Mouse (Mus musculus) limb, embryonic 11.5 days (tissue): ENCODE results near the gene Incenp. TPM values are rescaled to one million over a fixed set of nuclear protein-coding genes. Genes with fewer than 3 reads are reported as not detected.
"Not testable (repeated sequence)": the region's sequence is repeated elsewhere in the genome, so short reads cannot be mapped to it uniquely, and the experiment has no call there.

Source experiments
- ATAC-seq: fragments of 200-750 bp; cut with Nextera tagmentation; 2 replicates; pipeline ENCODE4 v1.8.0; 2017; ENCODE audit warnings: low read depth; ENCODE audit not compliant: insufficient number of reproducible peaks, low FRiP score, low TSS enrichment
- DNase-seq: peaks from one replicate; pipeline ENCODE4 v3.0.0-alpha.2; 2015; ENCODE audit warnings: low spot score
- H3K27ac ChIP-seq: fragments of 300-500 bp; sonication (generic); replicated peaks from 2 replicates; pipeline ENCODE4 v1.5.1; 2014; ENCODE audit warnings: low read depth, mild to moderate bottlenecking, low read length
- H3K27me3 ChIP-seq: fragments of 300-500 bp; sonication (generic); 2 replicates; pipeline ENCODE4 v1.6.1; 2014; ENCODE audit warnings: mild to moderate bottlenecking, low read length, mixed read lengths; ENCODE audit not compliant: control insufficient read depth, insufficient read depth
- H3K36me3 ChIP-seq: fragments of 300-500 bp; sonication (generic); 2 replicates; pipeline ENCODE4 v1.6.1; 2014; ENCODE audit warnings: mild to moderate bottlenecking, low read length, moderate library complexity, mixed read lengths; ENCODE audit not compliant: control insufficient read depth, insufficient read depth
- H3K4me1 ChIP-seq: fragments of 300-500 bp; sonication (generic); 2 replicates; pipeline ENCODE4 v1.6.1; 2014; ENCODE audit warnings: low read length, mixed read lengths; ENCODE audit not compliant: control insufficient read depth, insufficient read depth
- H3K4me2 ChIP-seq: fragments of 300-500 bp; sonication (generic); 2 replicates; pipeline ENCODE4 v1.6.1; 2014; ENCODE audit warnings: low read depth, mild to moderate bottlenecking, moderate library complexity; ENCODE audit not compliant: severe bottlenecking
- H3K4me3 ChIP-seq: fragments of 300-500 bp; sonication (generic); 2 replicates; pipeline ENCODE4 v1.5.1; 2014; ENCODE audit warnings: low read depth, low read length
- H3K9ac ChIP-seq: fragments of 300-500 bp; sonication (generic); 2 replicates; pipeline ENCODE4 v1.6.1; 2014; ENCODE audit warnings: mild to moderate bottlenecking, low read length
- H3K9me3 ChIP-seq: fragments of 300-500 bp; sonication (generic); 2 replicates; pipeline ENCODE4 v1.6.1; 2016; ENCODE audit warnings: low read length; ENCODE audit not compliant: control insufficient read depth
- WGBS: fragments of 180-500 bp; shearing (Covaris S2); extraction: QIAGEN DNeasy Blood & Tissue Kit; methylation state at CpG from one replicate; pipeline ENCODE4 v1.1.7; 2014; 5-methylcytosine and 5-hydroxymethylcytosine counted together
- polyA plus RNA-seq: library from polyadenylated mRNA; unstranded; fragments of >200 nt; fragmentation: Nextera tagmentation; extraction: Ambion mirVana; gene quantifications from 2 replicates; pipeline ENCODE4 v1.2.1, GENCODE M21; 2014

Gene Incenp
- polyA plus RNA-seq, 1 experiment from 2014 or later: 117 TPM

GRCm38 (mm10) chr19:9913784-9914183 lies 14.4 kb upstream of the Incenp start:
- Histone ChIP-seq H3K36me3 (no peaks in the 10 kb centered on the region), H3K4me2 (no peak overlapping the region), H3K4me3 (no peak overlapping the region), H3K27me3 (no peaks in the 10 kb centered on the region), H3K9ac (no peak overlapping the region), H3K4me1 (no peaks in the 10 kb centered on the region), H3K27ac (no peak overlapping the region), H3K9me3 (no peaks in the 10 kb centered on the region)
- WGBS: 81% methylated on average over 5 of the region's 5 CpGs
- DNase-seq (no peak), ATAC-seq (no peak)

- no peak overlapping the region for H3K9ac ChIP-seq
- no peak overlapping the region for H3K4me2 ChIP-seq
- no peak for ATAC-seq
- peak; percentile 66 for DNase-seq
- H3K9me3 ChIP-seq: no peaks in the 10 kb centered on the region
- no peak overlapping the region for H3K27ac ChIP-seq
- H3K4me1 ChIP-seq: no peaks in the 10 kb centered on the region
- no peaks in the 10 kb centered on the region for H3K27me3 ChIP-seq
- 23% methylated on average over 6 of the region's 6 CpGs for WGBS
- H3K4me3 ChIP-seq: no peak overlapping the region
- no peaks in the 10 kb centered on the region for H3K36me3 ChIP-seq
These were observed 12.0 kb upstream of the Incenp start for GRCm38 (mm10) chr19:9911314-9911754.

DNA sequence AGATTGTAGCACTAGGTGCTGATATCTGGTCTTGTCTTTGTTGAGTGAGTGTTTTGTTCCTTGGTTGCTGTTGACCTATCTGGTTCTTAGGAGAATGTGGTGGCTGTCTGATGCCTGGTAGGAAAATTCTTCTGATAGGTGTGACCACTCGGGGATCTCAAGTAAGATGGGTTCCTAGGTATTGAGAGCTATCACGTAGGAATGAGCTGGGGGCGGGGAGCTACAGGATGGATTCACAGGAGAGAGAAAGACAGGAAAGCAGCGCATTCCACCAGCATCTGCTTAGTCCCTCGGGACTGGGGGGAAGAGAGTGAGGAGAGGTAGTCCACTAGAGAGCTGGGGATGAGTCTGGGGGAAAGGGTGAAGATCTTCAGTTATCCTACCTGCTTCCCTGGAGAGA lies 10.0 kb upstream of the Incenp start:
- DNase-seq: no peak
- Histone ChIP-seq H3K27me3 (no peaks in the 10 kb centered on the region), H3K27ac (no peak overlapping the region)

DNA sequence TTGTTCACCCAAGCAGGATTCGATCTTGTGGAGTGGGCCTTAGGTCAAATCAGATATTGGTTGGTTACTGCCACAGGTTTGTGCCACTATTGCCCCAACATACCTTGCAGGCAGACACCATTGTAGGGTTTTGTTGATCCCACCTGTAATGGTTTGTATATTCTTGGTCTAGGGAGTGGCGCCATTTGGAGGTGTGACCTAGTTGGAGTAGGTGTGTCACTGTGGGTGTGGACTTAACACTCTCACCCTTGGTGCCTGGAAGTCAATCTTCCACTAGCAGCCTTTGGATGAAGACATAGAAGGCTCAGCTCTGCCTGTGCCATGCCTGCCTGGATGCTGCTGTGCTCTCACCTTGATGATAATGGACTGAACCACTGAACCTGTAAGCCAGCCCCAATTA lies 1.3 kb upstream of the Incenp start:
- DNase-seq, ATAC-seq, H3K4me2 ChIP-seq, H3K27ac ChIP-seq, H3K9me3 ChIP-seq, H3K27me3 ChIP-seq, H3K4me3 ChIP-seq, H3K9ac ChIP-seq, H3K36me3 ChIP-seq: not testable (repeated sequence)
- 92% methylated on average over 2 of the region's 2 CpGs for WGBS
- peaks cover 16% of the 10 kb centered on the region for H3K4me1 ChIP-seq

More for the DNA sequence above, 10.0 kb upstream of the Incenp start:
- WGBS: 79% methylated on average over 5 of the region's 5 CpGs
- Histone ChIP-seq H3K9ac (no peak overlapping the region), H3K36me3 (no peaks in the 10 kb centered on the region), H3K9me3 (no peaks in the 10 kb centered on the region), H3K4me3 (no peak overlapping the region), H3K4me1 (no peaks in the 10 kb centered on the region), H3K4me2 (no peak overlapping the region)
- ATAC-seq: no peak

GRCm38 (mm10) chr19:9899780-9900146 lies 412 bp upstream of the Incenp start:
- Histone ChIP-seq H3K4me2 (peak overlapping the region; percentile 48), H3K9me3 (no peaks in the 10 kb centered on the region), H3K4me3 (peak overlapping the region; percentile 96), H3K9ac (peak overlapping the region; percentile 43; the same call in 1 of the 2 replicates), H3K27ac (peak overlapping the region; percentile 52; the same call in 1 of the 2 replicates), H3K4me1 (peaks cover 16% of the 10 kb centered on the region), H3K36me3 (peaks cover 3% of the 10 kb centered on the region; the same call in 1 of the 2 replicates), H3K27me3 (no peaks in the 10 kb centered on the region)
- peak; percentile 75 for ATAC-seq
- no peak for DNase-seq
- WGBS: 8% methylated on average over 10 of the region's 10 CpGs

DNA sequence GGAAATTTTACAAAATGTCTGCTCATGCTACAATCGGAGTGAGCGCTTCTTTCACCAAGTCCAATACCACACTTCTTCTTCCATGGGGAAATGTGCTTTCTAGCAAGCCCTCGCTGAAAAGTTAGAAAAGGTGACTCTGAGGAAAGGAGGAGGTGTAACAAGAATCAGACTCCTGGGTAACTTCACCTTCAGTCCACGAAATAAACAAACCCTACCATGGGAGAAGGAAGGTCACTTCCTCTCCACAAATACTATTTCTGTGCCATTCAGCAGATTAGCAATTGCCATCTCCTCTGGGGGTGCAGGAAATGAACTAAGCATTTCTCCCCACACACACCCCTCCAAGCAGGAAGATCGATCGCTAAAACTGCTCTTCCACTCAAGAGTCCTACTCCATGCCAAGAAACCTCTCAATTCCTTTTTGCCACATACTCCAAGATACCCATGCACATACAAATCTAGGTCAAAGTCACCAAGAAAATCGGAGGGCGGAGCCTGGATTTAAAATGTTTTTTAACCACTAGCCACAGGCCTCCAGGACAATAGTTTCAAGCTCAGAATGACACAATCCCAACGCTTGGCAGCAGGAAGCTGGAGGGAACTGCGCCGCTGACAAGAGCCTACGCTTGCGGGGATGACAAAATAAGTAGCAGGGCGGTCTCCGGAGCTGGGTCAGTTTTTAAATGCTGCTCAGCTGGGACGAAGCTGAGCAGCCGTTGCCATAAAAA lies 848 bp downstream of the Incenp start:
- DNase-seq: no peak
- Histone ChIP-seq H3K4me3 (peak overlapping the region; percentile 96), H3K36me3 (peaks cover 15% of the 10 kb centered on the region), H3K9me3 (no peaks in the 10 kb centered on the region), H3K9ac (peak overlapping the region; percentile 81), H3K4me2 (peak overlapping the region; percentile 83), H3K27ac (peak overlapping the region; percentile 47; the same call in 1 of the 2 replicates), H3K27me3 (no peaks in the 10 kb centered on the region), H3K4me1 (peaks cover 16% of the 10 kb centered on the region)
- 11% methylated on average over 17 of the region's 17 CpGs for WGBS
- ATAC-seq: no peak

DNA sequence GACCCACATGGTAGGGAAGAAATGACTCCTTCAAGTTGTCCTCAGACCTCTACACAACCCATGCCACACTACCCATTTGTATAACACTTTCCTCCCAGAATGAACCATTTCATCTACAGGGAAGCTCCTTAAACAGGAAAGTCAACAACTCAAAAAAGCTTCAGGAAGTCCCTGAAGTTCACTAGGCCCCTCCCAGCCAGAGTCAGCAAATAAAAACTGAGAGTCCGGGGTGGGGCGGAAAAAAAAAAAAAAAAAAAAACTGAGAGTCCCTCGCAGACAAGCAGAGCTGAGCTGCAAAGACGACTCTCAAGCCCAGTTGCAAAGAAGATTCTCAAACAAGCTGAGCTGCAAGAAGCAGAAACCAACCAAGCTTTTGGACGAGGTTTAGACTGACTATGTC lies 3.3 kb downstream of the Incenp start:
- WGBS: 77% methylated on average over 5 of the region's 5 CpGs
- no peak overlapping the region for H3K4me2 ChIP-seq
- H3K4me3 ChIP-seq: no peak overlapping the region
- no peaks in the 10 kb centered on the region for H3K27me3 ChIP-seq
- no peak overlapping the region for H3K27ac ChIP-seq
- H3K36me3 ChIP-seq: peaks cover 27% of the 10 kb centered on the region
- ATAC-seq (no peak), DNase-seq (no peak)
- no peaks in the 10 kb centered on the region for H3K9me3 ChIP-seq
- no peak overlapping the region for H3K9ac ChIP-seq
- H3K4me1 ChIP-seq: peaks cover 16% of the 10 kb centered on the region

DNA sequence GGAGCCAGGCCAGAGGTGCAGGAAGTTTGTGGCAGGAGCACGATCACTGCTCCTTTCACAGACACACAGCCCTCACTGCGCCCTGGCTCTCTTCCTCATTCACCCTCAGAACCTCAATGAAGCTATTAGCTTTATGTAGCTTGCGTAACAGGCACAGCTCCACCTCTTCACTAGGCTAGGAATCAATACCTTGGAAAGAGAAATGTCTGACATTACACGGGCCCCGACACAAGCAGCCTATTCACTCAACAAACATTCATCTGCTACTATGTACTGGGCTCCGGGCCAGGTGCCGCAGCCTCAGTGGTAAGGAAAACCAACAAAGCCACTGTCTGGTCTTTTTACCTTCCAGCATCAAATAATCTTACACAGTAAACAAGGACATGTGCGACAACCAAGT lies 12.6 kb downstream of the Incenp start:
- no peaks in the 10 kb centered on the region for H3K9me3 ChIP-seq
- DNase-seq (no peak), ATAC-seq (no peak)
- H3K4me2 ChIP-seq: no peak overlapping the region
- H3K4me3 ChIP-seq: no peak overlapping the region
- no peaks in the 10 kb centered on the region for H3K27me3 ChIP-seq
- no peaks in the 10 kb centered on the region for H3K4me1 ChIP-seq
- H3K36me3 ChIP-seq: peaks cover 41% of the 10 kb centered on the region
- H3K27ac ChIP-seq: no peak overlapping the region
- no peak overlapping the region for H3K9ac ChIP-seq
- WGBS: 93% methylated on average over 8 of the region's 8 CpGs

DNA sequence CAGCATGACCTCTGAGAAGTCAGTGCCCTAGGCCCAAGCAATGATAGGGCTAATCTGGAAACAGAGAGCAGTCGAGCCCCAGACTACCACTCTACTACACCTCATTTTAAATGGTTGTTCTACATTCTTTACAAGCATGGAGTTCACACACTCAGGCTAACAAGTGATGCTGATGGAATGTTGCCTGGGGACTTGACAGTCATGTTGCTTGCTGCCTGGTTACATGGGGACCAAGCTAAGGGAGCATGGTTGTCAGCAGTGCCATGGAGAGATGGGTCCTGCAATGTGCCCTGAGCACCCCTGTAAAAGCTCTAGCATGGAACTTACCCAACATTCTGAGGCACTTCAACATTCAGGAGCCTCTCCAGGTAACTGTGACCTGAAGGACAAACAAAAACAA lies 13.0 kb downstream of the Incenp start:
- Histone ChIP-seq H3K4me3 (no peak overlapping the region), H3K36me3 (peaks cover 39% of the 10 kb centered on the region), H3K9me3 (no peaks in the 10 kb centered on the region), H3K4me1 (no peaks in the 10 kb centered on the region), H3K9ac (no peak overlapping the region), H3K27me3 (no peaks in the 10 kb centered on the region), H3K27ac (no peak overlapping the region), H3K4me2 (no peak overlapping the region)
- peak; percentile 14 for DNase-seq
- WGBS: 83% methylated on average over 1 of the region's 1 CpGs
- ATAC-seq: no peak
